Mouse (Mus musculus) liver, embryonic 16.5 days (tissue): ENCODE results near the gene Sf3a1. TPM values are rescaled to one million over a fixed set of nuclear protein-coding genes. Genes with fewer than 3 reads are reported as not detected.

ENCODE experiments used
- ATAC-seq: fragments of 200-750 bp; cut with Nextera tagmentation; 2 replicates; pipeline ENCODE4 v1.8.0; 2017; ENCODE audit warnings: low read depth, mild to moderate bottlenecking, moderate number of reproducible peaks, moderate library complexity
- H3K27ac ChIP-seq: fragments of 300-500 bp; sonication (generic); 2 replicates; pipeline ENCODE4 v1.5.1; 2014; ENCODE audit warnings: mild to moderate bottlenecking, low read length
- H3K27me3 ChIP-seq: fragments of 300-500 bp; sonication (generic); 2 replicates; pipeline ENCODE4 v1.6.1; 2014; ENCODE audit warnings: low read depth, low read length, mixed read lengths; ENCODE audit not compliant: control insufficient read depth, insufficient read depth
- H3K36me3 ChIP-seq: fragments of 300-500 bp; sonication (generic); 2 replicates; pipeline ENCODE4 v1.6.1; 2014; ENCODE audit warnings: mild to moderate bottlenecking; ENCODE audit not compliant: control insufficient read depth, insufficient read depth
- H3K4me1 ChIP-seq: fragments of 300-500 bp; sonication (generic); 2 replicates; pipeline ENCODE4 v1.6.1; 2014; ENCODE audit warnings: low read depth, low read length, mixed read lengths; ENCODE audit not compliant: control insufficient read depth
- H3K4me2 ChIP-seq: fragments of 300-500 bp; sonication (generic); 2 replicates; pipeline ENCODE4 v1.6.1; 2014; ENCODE audit warnings: low read depth, low read length, mixed read lengths
- H3K4me3 ChIP-seq: fragments of 300-500 bp; sonication (generic); 2 replicates; pipeline ENCODE4 v1.5.1; 2014; ENCODE audit warnings: low read depth, mild to moderate bottlenecking, low read length
- H3K9ac ChIP-seq: fragments of 300-500 bp; sonication (generic); 2 replicates; pipeline ENCODE4 v1.6.1; 2014; ENCODE audit warnings: low read depth, low read length
- H3K9me3 ChIP-seq: fragments of 300-500 bp; sonication (generic); replicated peaks from 2 replicates; pipeline ENCODE4 v1.6.1; 2016; ENCODE audit warnings: low read length; ENCODE audit not compliant: control insufficient read depth
- WGBS: fragments of 180-500 bp; shearing (Covaris S2); extraction: QIAGEN DNeasy Blood & Tissue Kit; methylation state at CpG from one replicate; pipeline ENCODE4 v1.1.7; 2014; ENCODE audit not compliant: insufficient replicate concordance; 5-methylcytosine and 5-hydroxymethylcytosine counted together
- polyA plus RNA-seq: library from polyadenylated mRNA; unstranded; fragments of >200 nt; fragmentation: Nextera tagmentation; extraction: Ambion mirVana; gene quantifications from 2 replicates; pipeline ENCODE4 v1.2.1, GENCODE M21; 2015

Sf3a1 gene
- polyA plus RNA-seq, 1 experiment from 2014 or later: 18.2 TPM

DNA sequence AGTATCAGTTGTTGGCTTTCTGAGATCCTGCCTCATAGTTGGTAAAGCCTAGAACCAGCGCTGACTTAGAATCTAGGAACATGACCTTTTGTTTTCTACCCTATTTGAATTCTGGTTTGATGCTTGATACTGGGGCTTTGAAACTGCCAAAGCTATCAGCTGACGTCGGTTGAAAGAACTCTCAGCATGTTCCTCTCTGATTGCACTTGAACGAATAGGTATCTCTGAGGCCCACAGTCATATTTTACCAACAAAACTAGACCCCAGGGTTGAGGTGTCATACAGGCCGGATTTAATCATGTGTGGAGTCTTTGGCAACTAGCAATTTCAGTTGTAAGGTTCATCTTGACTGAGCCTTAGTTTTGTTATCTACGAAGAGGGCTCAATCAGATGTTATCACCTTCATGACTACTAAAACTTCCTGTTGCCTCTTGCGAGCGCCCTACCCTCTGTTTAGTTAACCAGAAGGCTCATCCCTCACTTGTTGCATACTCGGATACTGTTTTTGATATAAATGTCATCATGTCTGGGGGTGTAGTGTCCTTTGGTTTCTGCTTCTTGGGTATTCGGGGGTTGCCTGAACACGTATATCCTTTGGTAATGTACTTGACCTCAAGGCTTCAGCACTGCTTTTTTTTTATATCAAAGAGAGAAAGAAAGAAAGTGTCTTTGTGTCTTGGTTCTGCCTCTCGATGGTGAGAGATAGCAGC lies 43.0 kb downstream of the Sf3a1 start:
- no peak for ATAC-seq

DNA sequence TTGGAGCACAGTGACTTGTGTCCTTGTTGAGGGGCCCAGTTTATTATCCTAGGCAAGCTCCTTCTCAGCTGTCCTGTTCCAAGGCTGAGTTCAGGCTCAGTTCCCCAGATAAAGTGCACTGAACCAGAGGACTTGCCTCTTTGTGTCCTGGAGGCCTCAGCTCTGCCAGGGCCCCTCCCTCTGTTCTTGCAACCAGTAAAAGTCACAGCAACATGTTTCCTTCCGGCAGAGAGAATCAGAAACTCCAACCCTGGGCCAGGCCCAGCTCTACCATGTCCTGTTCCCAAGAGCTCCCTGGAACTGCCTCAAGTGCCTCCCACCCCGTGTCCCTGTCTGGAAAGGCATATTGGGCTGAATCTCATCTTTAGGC lies 43.5 kb downstream of the Sf3a1 start:
- H3K36me3 ChIP-seq: no peaks in the 10 kb centered on the region
- no peaks in the 10 kb centered on the region for H3K27me3 ChIP-seq
- 0 out of 2 replicates have a peak, but pooled peaks have one; percentile 51 for ATAC-seq
- no peak overlapping the region for H3K4me3 ChIP-seq
- WGBS: 34% methylated on average over 2 of the region's 2 CpGs
- peaks cover 2% of the 10 kb centered on the region; the same call in 1 of the 2 replicates for H3K4me1 ChIP-seq
- no peak overlapping the region for H3K4me2 ChIP-seq
- H3K9ac ChIP-seq: no peak overlapping the region
- H3K9me3 ChIP-seq: no peaks in the 10 kb centered on the region
- no peak overlapping the region for H3K27ac ChIP-seq

More for the DNA sequence above, 43.0 kb downstream of the Sf3a1 start:
- Histone ChIP-seq H3K4me3 (no peak overlapping the region), H3K4me2 (no peak overlapping the region), H3K27me3 (no peaks in the 10 kb centered on the region), H3K27ac (no peak overlapping the region), H3K9ac (no peak overlapping the region), H3K4me1 (peaks cover 2% of the 10 kb centered on the region; the same call in 1 of the 2 replicates), H3K9me3 (no peaks in the 10 kb centered on the region), H3K36me3 (no peaks in the 10 kb centered on the region)
- 36% methylated on average over 12 of the region's 12 CpGs for WGBS

DNA sequence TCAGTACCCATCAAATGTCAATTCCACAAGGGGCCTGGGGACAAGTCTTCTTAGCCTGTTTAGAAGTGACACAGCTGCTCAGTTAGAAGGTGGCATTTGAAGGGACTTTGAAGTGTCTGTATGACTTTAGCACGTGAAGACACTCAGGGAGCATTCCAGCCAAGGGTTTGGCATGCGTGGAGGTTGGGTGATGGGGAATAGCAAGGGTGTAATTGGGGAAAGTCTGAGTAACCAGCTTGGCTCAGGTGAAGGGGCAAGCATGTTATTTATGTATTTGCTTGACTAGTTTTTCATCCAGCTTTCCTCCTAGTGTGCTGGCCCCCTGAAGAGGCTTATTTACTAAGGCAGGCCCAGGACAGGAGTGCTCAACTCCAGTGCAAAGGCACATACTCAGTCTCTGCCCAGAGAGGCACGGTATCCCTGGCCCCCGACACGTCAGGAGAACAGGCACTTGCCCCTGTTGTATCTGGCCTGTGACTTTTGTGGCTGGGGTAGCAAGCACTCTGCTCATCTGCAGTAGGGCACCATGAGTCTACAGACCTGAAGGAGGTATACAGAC lies 45.0 kb downstream of the Sf3a1 start:
- Histone ChIP-seq H3K4me3 (no peak overlapping the region), H3K27ac (no peak overlapping the region), H3K4me1 (peaks cover 2% of the 10 kb centered on the region; the same call in 1 of the 2 replicates), H3K9ac (no peak overlapping the region), H3K4me2 (no peak overlapping the region), H3K27me3 (no peaks in the 10 kb centered on the region), H3K36me3 (no peaks in the 10 kb centered on the region), H3K9me3 (no peaks in the 10 kb centered on the region)
- WGBS: 82% methylated on average over 5 of the region's 5 CpGs
- ATAC-seq: no peak

DNA sequence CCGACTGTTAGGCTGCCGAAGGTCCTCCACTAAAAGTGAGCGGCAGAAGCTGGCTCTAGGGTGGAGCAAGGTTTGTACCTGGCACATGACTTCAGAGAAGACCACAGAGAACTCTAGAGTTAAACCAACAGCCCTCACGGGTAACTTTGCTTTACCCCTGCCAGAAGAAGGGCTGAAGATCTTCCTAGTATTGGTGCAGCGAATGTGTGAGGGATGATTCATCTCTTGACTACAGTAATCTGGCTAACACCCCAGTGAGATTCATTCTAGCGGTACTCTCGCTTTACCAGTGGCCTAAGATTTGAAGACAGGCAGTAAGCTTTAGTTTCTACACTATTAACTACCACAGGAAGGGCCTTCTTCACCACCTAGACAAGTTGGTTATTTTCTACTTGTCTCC lies 45.8 kb downstream of the Sf3a1 start:
- Histone ChIP-seq H3K9ac (no peak overlapping the region), H3K27me3 (no peaks in the 10 kb centered on the region), H3K4me2 (no peak overlapping the region), H3K4me1 (peaks cover 2% of the 10 kb centered on the region; the same call in 1 of the 2 replicates), H3K27ac (no peak overlapping the region), H3K4me3 (no peak overlapping the region), H3K9me3 (no peaks in the 10 kb centered on the region), H3K36me3 (no peaks in the 10 kb centered on the region)
- WGBS: 79% methylated on average over 7 of the region's 7 CpGs
- ATAC-seq: no peak

DNA sequence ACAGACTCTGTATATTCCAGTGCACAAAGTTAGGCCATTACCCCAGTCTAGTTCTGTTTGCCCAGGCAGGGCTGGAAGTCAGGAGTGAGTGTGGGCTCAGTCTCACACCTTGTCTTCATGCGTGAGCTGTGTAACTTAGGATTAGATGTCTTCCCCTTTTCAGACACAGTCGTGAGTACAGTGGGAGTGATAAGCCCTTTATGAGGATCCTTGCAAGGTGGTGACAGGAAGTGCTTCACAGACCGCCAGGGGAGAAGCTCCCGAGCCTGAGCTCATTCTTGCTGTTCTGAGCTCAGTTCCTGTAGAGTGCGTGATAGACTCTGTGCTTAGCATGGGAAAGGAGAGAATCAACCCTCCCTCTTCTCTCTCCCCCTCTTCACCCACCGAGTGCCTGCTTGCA lies 46.4 kb downstream of the Sf3a1 start:
- H3K9me3 ChIP-seq: no peaks in the 10 kb centered on the region
- WGBS: 15% methylated on average over 6 of the region's 6 CpGs

DNA sequence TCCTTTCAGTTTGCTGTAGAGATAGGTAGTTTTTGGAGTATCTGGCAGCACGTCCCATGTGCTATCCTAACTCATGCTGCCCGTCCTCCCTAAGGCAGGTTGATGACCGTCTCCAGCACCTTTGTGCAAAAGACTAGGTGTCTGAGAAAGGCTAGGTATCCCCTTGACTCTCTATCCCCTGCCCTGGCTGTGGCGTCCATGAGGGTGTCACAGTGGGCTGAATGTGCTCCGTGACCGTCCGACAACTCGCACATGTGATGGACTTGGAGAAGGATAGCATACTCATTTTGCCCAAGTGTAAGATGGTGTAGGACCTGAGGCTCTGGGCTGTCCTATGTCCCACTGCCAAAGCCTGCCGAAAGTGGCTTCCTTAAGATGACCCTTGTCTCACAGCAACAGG lies 47.5 kb downstream of the Sf3a1 start:
- 79% methylated on average over 9 of the region's 9 CpGs for WGBS
- Histone ChIP-seq H3K9ac (no peak overlapping the region), H3K4me1 (peaks cover 2% of the 10 kb centered on the region; the same call in 1 of the 2 replicates), H3K4me3 (no peak overlapping the region), H3K4me2 (no peak overlapping the region), H3K9me3 (no peaks in the 10 kb centered on the region), H3K27ac (no peak overlapping the region), H3K36me3 (no peaks in the 10 kb centered on the region), H3K27me3 (no peaks in the 10 kb centered on the region)
- no peak for ATAC-seq

More for the DNA sequence above, 46.4 kb downstream of the Sf3a1 start:
- no peaks in the 10 kb centered on the region for H3K27me3 ChIP-seq
- H3K36me3 ChIP-seq: no peaks in the 10 kb centered on the region
- ATAC-seq: no peak
- peaks cover 2% of the 10 kb centered on the region; the same call in 1 of the 2 replicates for H3K4me1 ChIP-seq
- H3K4me2 ChIP-seq: no peak overlapping the region
- H3K4me3 ChIP-seq: no peak overlapping the region
- no peak overlapping the region for H3K9ac ChIP-seq
- no peak overlapping the region for H3K27ac ChIP-seq

DNA sequence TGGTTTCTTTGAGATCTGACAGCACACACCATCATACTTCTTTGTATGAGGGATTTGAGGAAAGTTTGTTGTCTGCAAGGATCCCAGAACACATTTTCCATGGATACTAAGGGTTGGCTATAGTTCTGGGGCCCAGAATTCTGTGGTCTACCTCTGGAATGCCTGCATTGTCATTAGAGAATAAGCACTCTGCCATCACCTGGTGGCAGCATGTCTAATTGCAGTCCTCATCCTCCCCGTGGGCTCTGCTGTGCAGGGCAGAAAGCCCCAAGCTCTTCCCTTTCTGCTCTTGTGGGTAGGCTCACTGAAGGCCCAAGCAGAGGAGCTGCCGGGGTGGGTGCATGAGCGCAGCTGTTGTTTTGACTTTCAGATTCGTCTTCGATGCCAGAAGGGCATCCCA lies 49.4 kb downstream of the Sf3a1 start:
- Histone ChIP-seq H3K4me1 (no peaks in the 10 kb centered on the region), H3K27me3 (no peaks in the 10 kb centered on the region), H3K4me2 (no peak overlapping the region), H3K4me3 (no peak overlapping the region), H3K9me3 (no peaks in the 10 kb centered on the region), H3K9ac (no peak overlapping the region), H3K27ac (no peak overlapping the region), H3K36me3 (no peaks in the 10 kb centered on the region)
- WGBS: 56% methylated on average over 5 of the region's 5 CpGs
- no peak for ATAC-seq

DNA sequence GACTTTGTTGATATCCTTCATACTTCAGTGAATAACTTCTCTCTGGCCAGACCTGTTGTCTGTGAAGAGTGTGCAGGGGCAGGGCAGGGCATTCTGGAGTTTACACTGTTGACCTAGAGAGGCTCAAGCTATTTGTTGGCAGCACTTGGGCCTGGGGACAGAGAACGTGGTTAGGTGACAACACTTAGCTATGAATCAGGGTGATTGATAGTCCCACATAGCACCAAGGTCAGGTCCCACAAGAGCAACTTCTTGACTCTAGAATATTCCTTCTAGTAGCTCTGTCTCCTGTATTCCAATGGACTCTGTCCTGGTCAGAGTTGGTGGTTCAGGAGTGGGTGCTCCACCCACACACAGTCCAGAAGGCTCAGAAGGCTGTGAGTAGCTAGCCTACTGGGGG lies 50.6 kb downstream of the Sf3a1 start:
- Histone ChIP-seq H3K27me3 (no peaks in the 10 kb centered on the region), H3K9ac (no peak overlapping the region), H3K9me3 (no peaks in the 10 kb centered on the region), H3K4me3 (no peak overlapping the region), H3K27ac (no peak overlapping the region), H3K4me2 (no peak overlapping the region), H3K36me3 (no peaks in the 10 kb centered on the region), H3K4me1 (no peaks in the 10 kb centered on the region)
- WGBS: 57% methylated on average over 1 of the region's 1 CpGs
- no peak for ATAC-seq

DNA sequence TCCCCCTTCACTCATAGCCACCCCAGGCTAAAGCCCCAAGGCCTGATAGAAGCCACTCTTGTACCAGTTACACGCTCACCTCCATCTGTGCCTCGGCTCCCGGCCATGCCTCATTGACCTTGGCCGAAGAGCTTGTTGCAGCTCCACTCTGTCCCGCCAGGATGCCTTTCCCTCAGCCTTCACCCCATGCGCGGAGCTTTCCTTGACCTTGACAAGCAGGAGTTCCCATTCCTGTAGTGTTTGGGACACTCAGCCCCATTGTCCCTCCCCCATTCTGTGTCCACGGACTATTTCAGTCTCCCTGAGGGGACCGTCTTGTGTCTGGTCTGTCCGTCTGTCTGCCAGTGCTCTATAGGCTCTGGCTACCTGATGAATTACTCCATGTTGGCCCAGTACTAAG lies 53.0 kb downstream of the Sf3a1 start:
- ATAC-seq: no peak
- Histone ChIP-seq H3K27me3 (no peaks in the 10 kb centered on the region), H3K27ac (no peak overlapping the region), H3K4me1 (peaks cover 6% of the 10 kb centered on the region), H3K4me3 (no peak overlapping the region), H3K9me3 (no peaks in the 10 kb centered on the region), H3K36me3 (no peaks in the 10 kb centered on the region), H3K9ac (no peak overlapping the region), H3K4me2 (no peak overlapping the region)
- WGBS: 84% methylated on average over 10 of the region's 10 CpGs
